Mouse (Mus musculus) bone marrow, adult 2 months (tissue): ENCODE results near the gene Lypd6b.

Experiments
- CTCF ChIP-seq: fragments of 200-500 bp; IDR thresholded peaks from 2 replicates; pipeline ENCODE4 v1.5.1; 2011; ENCODE audit warnings: low read length, control low read depth; ENCODE audit not compliant: control insufficient read depth, insufficient read depth
- POLR2A ChIP-seq: fragments of 200-500 bp; IDR thresholded peaks from 2 replicates; pipeline ENCODE4 v1.6.1; 2011; ENCODE audit warnings: low read depth, mild to moderate bottlenecking, control low read depth, low read length, borderline replicate concordance; ENCODE audit not compliant: control insufficient read depth

DNA sequence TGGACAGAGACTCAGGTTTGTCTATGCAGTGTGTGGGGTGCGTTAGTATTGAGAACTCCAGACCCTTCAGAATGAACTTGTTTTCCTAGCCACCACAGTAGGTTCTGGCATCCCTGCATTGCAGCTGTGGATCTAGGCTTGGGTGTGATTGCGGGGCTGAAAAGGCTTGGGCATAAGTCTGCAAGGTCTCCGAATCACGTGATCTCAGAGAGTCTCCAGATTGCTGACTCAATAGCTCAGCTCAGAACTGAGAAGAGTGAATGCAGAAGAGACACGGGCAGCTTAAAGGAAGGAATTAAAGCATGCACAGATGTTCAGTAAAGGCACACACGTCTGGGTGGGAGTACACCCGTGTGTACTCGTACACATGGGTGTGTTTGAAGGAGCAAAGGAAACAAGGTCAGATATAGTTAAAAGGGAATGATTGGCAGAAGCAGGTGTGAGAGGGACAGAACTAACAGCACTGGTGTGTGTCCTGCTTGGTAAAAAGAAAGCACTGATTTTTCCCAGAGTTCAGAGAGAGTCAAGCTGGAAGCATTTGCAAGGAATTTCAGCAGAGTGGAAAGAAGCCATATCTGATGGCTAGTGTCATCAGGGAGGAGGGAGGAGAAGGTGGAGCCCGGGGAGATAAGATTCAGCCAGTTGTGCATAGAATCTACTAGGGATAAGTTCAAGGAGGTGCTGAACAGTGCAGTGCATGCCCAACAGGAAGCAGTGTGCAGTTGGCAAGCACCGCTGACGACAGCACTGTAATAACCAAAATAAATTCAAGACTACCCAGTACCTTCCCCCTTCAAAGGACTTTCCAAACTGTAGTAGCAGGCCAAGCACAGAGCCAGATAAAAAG is 37.5 kb upstream of the Lypd6b start:
- TF ChIP-seq POLR2A = no peak
- TF ChIP-seq CTCF = no peak
